Mouse (Mus musculus): ENCODE results near the gene Diexf. TPM values are rescaled to one million over a fixed set of nuclear protein-coding genes. Genes with fewer than 3 reads are reported as not detected.

The Diexf gene
- polyA plus RNA-seq, 1 experiment from 2014 or later: 13.9 TPM

Other genes with a start within 250 kb of the Diexf start
- 9.0 and 10.3 TPM in 2 replicates for gene Syt14, start 94.5 kb downstream of the Diexf start, polyA plus RNA-seq (2015; fragmentation: Nextera tagmentation; extraction: Ambion mirVana)
- 0.75 and 1.4 TPM in 2 replicates for gene Irf6, start 22.8 kb upstream of the Diexf start, polyA plus RNA-seq (2015; fragmentation: Nextera tagmentation; extraction: Ambion mirVana)
- gene A130010J15Rik, start 37.8 kb upstream of the Diexf start, polyA plus RNA-seq (2015; fragmentation: Nextera tagmentation; extraction: Ambion mirVana): 14.2 and 16.1 TPM in 2 replicates
- 0.51 and 1.2 TPM in 2 replicates for gene Traf3ip3, start 71.4 kb upstream of the Diexf start, polyA plus RNA-seq (2015; fragmentation: Nextera tagmentation; extraction: Ambion mirVana)
- gene Lamb3, start 77.4 kb upstream of the Diexf start, polyA plus RNA-seq (2015; fragmentation: Nextera tagmentation; extraction: Ambion mirVana): 0.32 and 0.58 TPM in 2 replicates
- gene Hsd11b1, start 133.8 kb upstream of the Diexf start, polyA plus RNA-seq (2015; fragmentation: Nextera tagmentation; extraction: Ambion mirVana): 0.42 and 1.1 TPM in 2 replicates
- gene G0s2, start 142.9 kb upstream of the Diexf start, polyA plus RNA-seq (2015; fragmentation: Nextera tagmentation; extraction: Ambion mirVana): 3.6 TPM in 2 replicates
- gene Camk1g, start 240.0 kb upstream of the Diexf start, polyA plus RNA-seq (2015; fragmentation: Nextera tagmentation; extraction: Ambion mirVana): 49.9 and 51.9 TPM in 2 replicates

All from forebrain, embryonic 16.5 days (tissue).